Mouse (Mus musculus) C3H10T1/2 (cell line): ENCODE data around the gene Olfr356. TPM values are rescaled to one million over a fixed set of nuclear protein-coding genes. Genes with fewer than 3 reads are reported as not detected.

Experiments used
- polyA plus RNA-seq, 2 experiments: library from polyadenylated mRNA; unstranded; fragments of >200 nt; fragmentation: generic; extraction: Trizol; gene quantifications; one replicate each; pipeline ENCODE4 v1.2.1; 2012; ENCODE audit warnings: missing spikeins in 2 of 2

The Olfr356 gene
- not detected for polyA plus RNA-seq

GRCm38 (mm10) chr2:36936821-36937220, at the start of gene Olfr356:
Gene Olfr356 (plus strand): TSS chr2:36937121.

GRCm38 (mm10) chr2:36892836-36893235, 44.1 kb upstream of the Olfr356 start, which contains the start of gene Olfr353:
Gene Olfr353 (minus strand): TSS chr2:36892936.

GRCm38 (mm10) chr2:36905380-36905779, 31.5 kb upstream of the Olfr356 start, which contains the start of gene Olfr354:
Gene Olfr354 (plus strand): TSS chr2:36905680.

GRCm38 (mm10) chr2:36928797-36929196, 8.1 kb upstream of the Olfr356 start, which contains the start of gene Olfr355:
Gene Olfr355 (minus strand): TSS chr2:36928897.

Other genes starting within 250 kb of the Olfr356 start
- gene Olfr347, start 205.2 kb upstream of the Olfr356 start, polyA plus RNA-seq: not detected
- not detected for gene Olfr348, start 152.8 kb upstream of the Olfr356 start, polyA plus RNA-seq
- not detected for gene Olfr50, start 146.6 kb upstream of the Olfr356 start, polyA plus RNA-seq
- not detected for gene Olfr3, start 120.1 kb upstream of the Olfr356 start, polyA plus RNA-seq
- not detected for gene Olfr350, start 90.8 kb upstream of the Olfr356 start, polyA plus RNA-seq
- gene Olfr351, start 74.5 kb upstream of the Olfr356 start, polyA plus RNA-seq: not detected
- gene Olfr352, start 68.7 kb upstream of the Olfr356 start, polyA plus RNA-seq: not detected
- not detected for gene Olfr353, start 44.2 kb upstream of the Olfr356 start, polyA plus RNA-seq
- not detected for gene Olfr354, start 31.4 kb upstream of the Olfr356 start, polyA plus RNA-seq
- not detected for gene Olfr355, start 8.2 kb upstream of the Olfr356 start, polyA plus RNA-seq
- gene Olfr357, start 56.7 kb downstream of the Olfr356 start, polyA plus RNA-seq: not detected
- gene Olfr358, start 72.2 kb downstream of the Olfr356 start, polyA plus RNA-seq: not detected
- gene Olfr360, start 128.6 kb downstream of the Olfr356 start, polyA plus RNA-seq: not detected
- gene Olfr361, start 152.2 kb downstream of the Olfr356 start, polyA plus RNA-seq: not detected
- not detected for gene Olfr362, start 180.8 kb downstream of the Olfr356 start, polyA plus RNA-seq
- not detected for gene Olfr364-ps1, start 202.2 kb downstream of the Olfr356 start, polyA plus RNA-seq